ENCODE assay signal across 11 mouse cellular contexts in genomic region chr19:49242601-49243000, GRCm38 (mm10).
"Had no signal": no experiment of that assay in that cellular context is flagged by ENCODE, and none has a peak within 500 bp of the region (broad histone marks: within the 10 kb centered on the region; RNA-seq: fewer than 3 reads in every experiment).

No protein-coding gene starts in this region.

- DNase-seq: left cerebral cortex, postnatal 4 days; liver; liver, embryonic 13.5 days; liver, postnatal 0 days; lung, adult 18-20 months; lung, adult 2 months; lung, embryonic 14.5 days; lung, postnatal 10 days; lung, postnatal 14 days; lung, postnatal 36 days; lung, postnatal 4 days had no signal
